Mouse (Mus musculus): Measurements from ENCODE around the gene Foxc1. TPM values are rescaled to one million over a fixed set of nuclear protein-coding genes. Genes with fewer than 3 reads are reported as not detected.

Foxc1 gene
- polyA plus RNA-seq, 1 experiment from 2014 or later, result 0.15 TPM

- Histone ChIP-seq H3K27ac (replicated peaks) (no peak overlapping the region), H3K4me2 (replicated peaks; ENCODE audit: low read depth) (no peak overlapping the region), H3K9me3 (ENCODE audit: control insufficient read depth, low read length) (no peaks in the 10 kb centered on the region), H3K9ac (ENCODE audit: low read length) (no peak overlapping the region), H3K4me1 (replicated peaks; ENCODE audit: control insufficient read depth, insufficient read depth) (no peaks in the 10 kb centered on the region; the same call in 1 of the 2 replicates), H3K4me3 (ENCODE audit: low read depth, low read length) (no peak overlapping the region), H3K27me3 (ENCODE audit: control insufficient read depth, insufficient read depth, low read length) (peaks cover 13% of the 10 kb centered on the region; the same call in 1 of the 2 replicates), H3K36me3 (ENCODE audit: control insufficient read depth, insufficient read depth, low read length) (no peaks in the 10 kb centered on the region)
- 9% methylated on average over 5 of the region's 5 CpGs for WGBS
- DNase-seq (ENCODE audit: low spot score), result no peak
- ATAC-seq (ENCODE audit: low FRiP score, low TSS enrichment), result no peak
- TF ChIP-seq CTCF (IDR thresholded peaks at IDR 0.05; ENCODE audit: low read depth) (no peak), EP300 (optimal IDR thresholded peaks at IDR 0.05) (no peak)
Observed at GRCm38 (mm10) chr13:31802447-31802846, 4.0 kb upstream of the Foxc1 start.

- ATAC-seq (ENCODE audit: low FRiP score, low TSS enrichment) (no peak), DNase-seq (ENCODE audit: low spot score) (no peak)
- TF ChIP-seq CTCF (IDR thresholded peaks at IDR 0.05; ENCODE audit: low read depth) (no peak), EP300 (optimal IDR thresholded peaks at IDR 0.05) (no peak)
- WGBS, result 7% methylated on average over 29 of the region's 31 CpGs
- Histone ChIP-seq H3K36me3 (ENCODE audit: control insufficient read depth, insufficient read depth, low read length) (no peaks in the 10 kb centered on the region), H3K4me3 (ENCODE audit: low read depth, low read length) (no peak overlapping the region), H3K27me3 (ENCODE audit: control insufficient read depth, insufficient read depth, low read length) (peaks cover 13% of the 10 kb centered on the region; the same call in 1 of the 2 replicates), H3K4me1 (replicated peaks; ENCODE audit: control insufficient read depth, insufficient read depth) (no peaks in the 10 kb centered on the region; the same call in 1 of the 2 replicates), H3K9me3 (ENCODE audit: control insufficient read depth, low read length) (no peaks in the 10 kb centered on the region), H3K4me2 (replicated peaks; ENCODE audit: low read depth) (no peak overlapping the region), H3K27ac (replicated peaks) (no peak overlapping the region), H3K9ac (ENCODE audit: low read length) (no peak overlapping the region)
Observed at GRCm38 (mm10) chr13:31803166-31804093, 3.0 kb upstream of the Foxc1 start.

GRCm38 (mm10) chr13:31804571-31804970 is 1.9 kb upstream of the Foxc1 start:
- no peaks in the 10 kb centered on the region for H3K36me3 ChIP-seq (ENCODE audit: control insufficient read depth, insufficient read depth, low read length)
- ATAC-seq (ENCODE audit: low FRiP score, low TSS enrichment), result no peak
- no peaks in the 10 kb centered on the region for H3K9me3 ChIP-seq (ENCODE audit: control insufficient read depth, low read length)
- TF ChIP-seq CTCF (IDR thresholded peaks at IDR 0.05; ENCODE audit: low read depth), result no peak
- TF ChIP-seq EP300 (optimal IDR thresholded peaks at IDR 0.05), result no peak
- no peak overlapping the region for H3K9ac ChIP-seq (ENCODE audit: low read length)
- peaks cover 13% of the 10 kb centered on the region; the same call in 1 of the 2 replicates for H3K27me3 ChIP-seq (ENCODE audit: control insufficient read depth, insufficient read depth, low read length)
- no peak overlapping the region for H3K27ac ChIP-seq (replicated peaks)
- no peak for DNase-seq (ENCODE audit: low spot score)
- WGBS, result 22% methylated on average over 7 of the region's 7 CpGs
- no peaks in the 10 kb centered on the region; the same call in 1 of the 2 replicates for H3K4me1 ChIP-seq (replicated peaks; ENCODE audit: control insufficient read depth, insufficient read depth)
- H3K4me2 ChIP-seq (replicated peaks; ENCODE audit: low read depth), result no peak overlapping the region
- H3K4me3 ChIP-seq (ENCODE audit: low read depth, low read length), result no peak overlapping the region

- Histone ChIP-seq H3K36me3 (ENCODE audit: control insufficient read depth, insufficient read depth, low read length) (no peaks in the 10 kb centered on the region), H3K4me1 (replicated peaks; ENCODE audit: control insufficient read depth, insufficient read depth) (no peaks in the 10 kb centered on the region; the same call in 1 of the 2 replicates), H3K4me3 (ENCODE audit: low read depth, low read length) (peak overlapping the region; percentile 54), H3K9ac (ENCODE audit: low read length) (no peak overlapping the region), H3K27me3 (ENCODE audit: control insufficient read depth, insufficient read depth, low read length) (peaks cover 13% of the 10 kb centered on the region; the same call in 1 of the 2 replicates), H3K4me2 (replicated peaks; ENCODE audit: low read depth) (peak overlapping the region; percentile 89), H3K9me3 (ENCODE audit: control insufficient read depth, low read length) (no peaks in the 10 kb centered on the region), H3K27ac (replicated peaks) (no peak overlapping the region)
- WGBS, result 9% methylated on average over 33 of the region's 34 CpGs
- no peak for DNase-seq (ENCODE audit: low spot score)
- ATAC-seq (ENCODE audit: low FRiP score, low TSS enrichment), result no peak
- TF ChIP-seq EP300 (optimal IDR thresholded peaks at IDR 0.05) (no peak), CTCF (IDR thresholded peaks at IDR 0.05; ENCODE audit: low read depth) (no peak)
Observed at GRCm38 (mm10) chr13:31805831-31806427, 504 bp upstream of the Foxc1 start.

GRCm38 (mm10) chr13:31806890-31807735 is 680 bp downstream of the Foxc1 start:
- Histone ChIP-seq H3K4me3 (ENCODE audit: low read depth, low read length) (peak overlapping the region; percentile 54), H3K27ac (replicated peaks) (no peak overlapping the region), H3K4me2 (replicated peaks; ENCODE audit: low read depth) (peak overlapping the region; percentile 89), H3K27me3 (ENCODE audit: control insufficient read depth, insufficient read depth, low read length) (peaks cover 12% of the 10 kb centered on the region; the same call in 1 of the 2 replicates), H3K4me1 (replicated peaks; ENCODE audit: control insufficient read depth, insufficient read depth) (0 out of 2 replicates have a peak, but pooled peaks cover 2% of the 10 kb centered on the region), H3K9me3 (ENCODE audit: control insufficient read depth, low read length) (no peaks in the 10 kb centered on the region), H3K36me3 (ENCODE audit: control insufficient read depth, insufficient read depth, low read length) (no peaks in the 10 kb centered on the region), H3K9ac (ENCODE audit: low read length) (peak overlapping the region; percentile 58)
- peak; percentile 37 for DNase-seq (ENCODE audit: low spot score)
- ATAC-seq (ENCODE audit: low FRiP score, low TSS enrichment), result peak; percentile 33
- no peak for TF ChIP-seq CTCF (IDR thresholded peaks at IDR 0.05; ENCODE audit: low read depth)
- no peak for TF ChIP-seq EP300 (optimal IDR thresholded peaks at IDR 0.05)
- whole genome bisulfite sequencing, result under 1% methylated on average over 88 of the region's 101 CpGs

Data from stomach, postnatal 0 days (tissue).